Mouse (Mus musculus) small intestine, adult 2 months (tissue): Measurements from ENCODE around the gene Ppp1r14b. TPM values are rescaled to one million over a fixed set of nuclear protein-coding genes. Genes with fewer than 3 reads are reported as not detected.
"Not testable (repeated sequence)": the region's sequence is repeated elsewhere in the genome, so short reads cannot be mapped to it uniquely, and the experiment has no call there.

Experiments
- H3K27ac ChIP-seq: fragments of 200-500 bp; 2 replicates; pipeline ENCODE4 v1.5.1; 2012; ENCODE audit warnings: low read depth, low read length, control low read depth, inconsistent platforms; ENCODE audit not compliant: insufficient read depth
- H3K27me3 ChIP-seq: fragments of 200-500 bp; 2 replicates; pipeline ENCODE4 v1.6.1; 2012; ENCODE audit warnings: mild to moderate bottlenecking, moderate library complexity, low read length, inconsistent platforms; ENCODE audit not compliant: control insufficient read depth, insufficient read depth
- H3K36me3 ChIP-seq: fragments of 200-500 bp; 2 replicates; pipeline ENCODE4 v1.6.1; 2012; ENCODE audit warnings: mild to moderate bottlenecking, low read length, control low read depth, inconsistent platforms; ENCODE audit not compliant: control insufficient read depth, insufficient read depth
- H3K4me1 ChIP-seq: fragments of 200-500 bp; 2 replicates; pipeline ENCODE4 v1.6.1; 2012; ENCODE audit warnings: low read length, inconsistent platforms, mixed read lengths; ENCODE audit not compliant: control insufficient read depth, insufficient read depth, insufficient read length
- H3K4me3 ChIP-seq: fragments of 200-500 bp; 2 replicates; pipeline ENCODE4 v1.5.1; 2012; ENCODE audit warnings: low read depth, mild to moderate bottlenecking, control low read depth, inconsistent platforms, low read length, moderate library complexity
- CTCF ChIP-seq: fragments of 200-500 bp; IDR thresholded peaks from 2 replicates; pipeline ENCODE4 v1.5.1; 2012; ENCODE audit warnings: low read depth, mild to moderate bottlenecking, control low read depth, inconsistent platforms, low read length, moderate library complexity, mixed read lengths; ENCODE audit not compliant: insufficient replicate concordance, insufficient read length; ENCODE audit errors: extremely low read depth
- POLR2A ChIP-seq: fragments of 200-500 bp; IDR thresholded peaks from 2 replicates; pipeline ENCODE4 v1.6.1; 2012; ENCODE audit warnings: low read depth, mild to moderate bottlenecking, control low read depth, inconsistent platforms, low read length, moderate library complexity
- WGBS: fragments of 180-500 bp; shearing (Covaris S2); methylation state at CpG from one replicate; pipeline ENCODE4 v1.1.7; 2018; 5-methylcytosine and 5-hydroxymethylcytosine counted together
- polyA plus RNA-seq: library from polyadenylated mRNA; depleted of rRNA; stranded (reverse); fragments of >200 nt; gene quantifications from 2 replicates; pipeline ENCODE4 v1.2.3, GENCODE M21; 2012

Ppp1r14b gene
- polyA plus RNA-seq, 1 experiment = 100 TPM

GRCm38 (mm10) chr19:6985951-6986708 lies 11.4 kb downstream of the Ppp1r14b start:
- Histone ChIP-seq H3K36me3 (no peaks in the 10 kb centered on the region), H3K4me1 (peaks cover 11% of the 10 kb centered on the region), H3K27ac (no peak overlapping the region), H3K4me3 (no peak overlapping the region), H3K27me3 (no peaks in the 10 kb centered on the region)
- WGBS = 73% methylated on average over 10 of the region's 10 CpGs
- TF ChIP-seq POLR2A (no peak), CTCF (no peak)

GRCm38 (mm10) chr19:6987061-6987903 lies 12.5 kb downstream of the Ppp1r14b start, which contains the start of gene Vegfb:
TSS of gene Vegfb (minus strand) at chr19:6987651.
- TF ChIP-seq POLR2A (no peak; the same call in 1 of the 2 replicates), CTCF (no peak)
- under 1% methylated on average over 83 of the region's 85 CpGs for WGBS
- Histone ChIP-seq H3K4me1 (peaks cover 9% of the 10 kb centered on the region), H3K27ac (peak within 1 kb of the TSS; percentile 47), H3K36me3 (no peaks in the 10 kb centered on the region), H3K27me3 (no peaks in the 10 kb centered on the region), H3K4me3 (peak within 1 kb of the TSS; percentile 76)

- Histone ChIP-seq H3K36me3 (no peaks in the 10 kb centered on the region), H3K27ac (peak overlapping the region; percentile 47), H3K27me3 (no peaks in the 10 kb centered on the region), H3K4me3 (peak overlapping the region; percentile 76), H3K4me1 (peaks cover 9% of the 10 kb centered on the region)
- 2% methylated on average over 8 of the region's 8 CpGs for WGBS
- TF ChIP-seq POLR2A = no peak
- no peak for TF ChIP-seq CTCF
Measured at GRCm38 (mm10) chr19:6987904-6988285, 13.1 kb downstream of the Ppp1r14b start.

- WGBS = 94% methylated on average over 8 of the region's 8 CpGs
- Histone ChIP-seq H3K4me1 (peaks cover 9% of the 10 kb centered on the region), H3K27me3 (no peaks in the 10 kb centered on the region), H3K36me3 (no peaks in the 10 kb centered on the region), H3K27ac (no peak overlapping the region), H3K4me3 (no peak overlapping the region)
- no peak for TF ChIP-seq POLR2A
- TF ChIP-seq CTCF = no peak
Measured at GRCm38 (mm10) chr19:6989251-6989650, 14.5 kb downstream of the Ppp1r14b start.

- H3K36me3 ChIP-seq = no peaks in the 10 kb centered on the region
- H3K4me1 ChIP-seq = peaks cover 16% of the 10 kb centered on the region
- H3K27ac ChIP-seq = no peak overlapping the region
- TF ChIP-seq CTCF = no peak
- TF ChIP-seq POLR2A = no peak
- no peak overlapping the region for H3K4me3 ChIP-seq
- no peaks in the 10 kb centered on the region for H3K27me3 ChIP-seq
- WGBS = 70% methylated on average over 6 of the region's 6 CpGs
Measured at GRCm38 (mm10) chr19:6990712-6991111, 15.9 kb downstream of the Ppp1r14b start.

- 97% methylated on average over 6 of the region's 6 CpGs for WGBS
- peaks cover 16% of the 10 kb centered on the region for H3K4me1 ChIP-seq
- H3K4me3 ChIP-seq, H3K27me3 ChIP-seq, H3K27ac ChIP-seq, H3K36me3 ChIP-seq: not testable (repeated sequence)
Measured at GRCm38 (mm10) chr19:6991166-6991565, 16.4 kb downstream of the Ppp1r14b start.

GRCm38 (mm10) chr19:6992011-6992858 lies 17.5 kb downstream of the Ppp1r14b start, which contains the start of gene Dnajc4:
TSS of gene Dnajc4 (minus strand) at chr19:6992572.
- peaks cover 20% of the 10 kb centered on the region for H3K4me1 ChIP-seq
- under 1% methylated on average over 37 of the region's 37 CpGs for WGBS
- H3K36me3 ChIP-seq = no peaks in the 10 kb centered on the region
- H3K27ac ChIP-seq = peak within 1 kb of the TSS; percentile 25
- peak within 1 kb of the TSS; percentile 88 for H3K4me3 ChIP-seq
- TF ChIP-seq CTCF (no peak), POLR2A (peak; percentile 56; the same call in 1 of the 2 replicates)
- H3K27me3 ChIP-seq = no peaks in the 10 kb centered on the region
